Mouse (Mus musculus) heart, postnatal 0 days (tissue): ENCODE results near the gene Pola2.

ENCODE experiments used
- CTCF ChIP-seq: IDR thresholded peaks from 2 replicates; pipeline ENCODE4 v1.5.1; 2016; ENCODE audit warnings: antibody characterized with exemption, control low read depth, low read depth
- EP300 ChIP-seq: IDR thresholded peaks from 2 replicates; pipeline ENCODE4 v1.6.1; 2016; ENCODE audit warnings: antibody characterized with exemption, low read depth

GRCm38 (mm10) chr19:5955704-5956670 lies 8.0 kb downstream of the Pola2 start:
- TF ChIP-seq CTCF (no peak), EP300 (no peak)
